ENCODE assay signal across 8 mouse cellular contexts in the genomic region with DNA sequence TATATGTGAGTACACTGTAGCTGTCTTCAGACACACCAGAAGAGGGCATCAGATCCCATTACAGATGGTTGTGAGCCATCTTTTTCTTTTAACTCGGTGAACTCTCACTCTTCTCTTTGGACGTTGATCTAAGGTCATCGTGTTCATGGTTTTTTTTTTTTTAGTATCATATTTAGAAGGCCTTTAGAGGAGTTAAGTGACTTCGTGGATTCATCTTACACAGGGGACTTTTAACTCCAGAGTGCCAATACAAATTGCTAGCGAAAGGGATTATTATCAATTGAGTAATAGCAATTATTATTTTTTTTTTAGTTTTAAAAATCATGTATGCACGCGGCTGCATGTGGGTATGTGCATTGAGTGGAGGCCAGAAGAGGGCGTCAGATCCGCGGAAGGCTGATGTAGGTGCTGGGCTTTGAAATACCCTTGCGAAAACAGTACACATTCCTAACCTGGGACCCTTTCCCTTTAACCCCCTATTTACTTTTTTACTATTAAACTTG. TPM values are rescaled to one million over a fixed set of nuclear protein-coding genes. Genes with fewer than 3 reads are reported as not detected.
DNase-seq lines count a peak whose midpoint lies in the region; ATAC-seq and TF ChIP-seq lines count a peak whose summit lies in the region.

No protein-coding gene starts in this region.

- intact Hi-C loops in left cerebral cortex, adult 2 months (cut with DNase I): loop anchor here (1.0 to 5.0 kb wide), 5 partner anchors 22 to 551 kb away; a partner anchor contains a TSS

- no peak for TF ChIP-seq POLR2A in small intestine, adult 2 months (IDR thresholded peaks at IDR 0.05; ENCODE audit: low read depth, low read length)

- TF ChIP-seq EP300 in lung, postnatal 0 days (IDR thresholded peaks at IDR 0.05): no peak

- peak overlapping the region; percentile 73 for H3K4me3 ChIP-seq in left cerebral cortex, adult 2 months
- peak overlapping the region; percentile 66 for H3K4me3 ChIP-seq in forebrain, embryonic 15.5 days
- H3K4me3 ChIP-seq in kidney, embryonic 14.5 days (ENCODE audit: low read length): peak overlapping the region; percentile 61
- peak overlapping the region; percentile 52 for H3K4me3 ChIP-seq in lung, postnatal 0 days (ENCODE audit: low read depth, low read length)
- peak overlapping the region; percentile 77; the same call in 1 of the 2 replicates for H3K4me3 ChIP-seq in small intestine, adult 2 months (ENCODE audit: low read depth, low read length)

- 3% methylated on average over 11 of the region's 11 CpGs for WGBS in forebrain, embryonic 15.5 days
- WGBS in kidney, embryonic 14.5 days: 4% methylated on average over 11 of the region's 11 CpGs
- WGBS in lung, postnatal 0 days: 4% methylated on average over 11 of the region's 11 CpGs
- 2% methylated on average over 11 of the region's 11 CpGs for WGBS in small intestine, adult 2 months

- peak overlapping the region; percentile 57 for H3K4me2 ChIP-seq in forebrain, embryonic 15.5 days (replicated peaks)
- peak overlapping the region; percentile 54 for H3K4me2 ChIP-seq in kidney, embryonic 14.5 days (replicated peaks; ENCODE audit: low read depth, low read length)
- H3K4me2 ChIP-seq in lung, postnatal 0 days (replicated peaks; ENCODE audit: low read depth, low read length): peak overlapping the region; percentile 64

- no peaks in the 10 kb centered on the region for H3K9me3 ChIP-seq in forebrain, embryonic 15.5 days
- no peaks in the 10 kb centered on the region for H3K9me3 ChIP-seq in kidney, embryonic 14.5 days (ENCODE audit: control insufficient read depth, low read length)
- H3K9me3 ChIP-seq in lung, postnatal 0 days (ENCODE audit: low read length): no peaks in the 10 kb centered on the region

- no peaks in the 10 kb centered on the region for H3K27me3 ChIP-seq in forebrain, embryonic 15.5 days
- no peaks in the 10 kb centered on the region for H3K27me3 ChIP-seq in kidney, embryonic 14.5 days (ENCODE audit: control insufficient read depth, insufficient read depth, low read length)
- no peaks in the 10 kb centered on the region for H3K27me3 ChIP-seq in lung, postnatal 0 days (replicated peaks; ENCODE audit: insufficient read depth, low read length)
- H3K27me3 ChIP-seq in small intestine, adult 2 months (ENCODE audit: control insufficient read depth, insufficient read depth, low read length): no peaks in the 10 kb centered on the region

- DNase-seq in left cerebral cortex, adult 2 months (ENCODE audit: extremely low spot score in 1 of 2, low spot score in 2 of 2): peak; percentile 24 to 27
- DNase-seq in left cerebral cortex, adult 8-10 months (ENCODE audit: low spot score in 2 of 2): no peak
- DNase-seq in brain, adult 2 months (ENCODE audit: low read depth, low spot score): peak; percentile 73
- no peak for DNase-seq in lung, postnatal 0 days (ENCODE audit: low spot score)
- DNase-seq in Muller cell, postnatal 12 days (ENCODE audit: inconsistent ontology term): no peak

- peaks cover 10% of the 10 kb centered on the region for H3K4me1 ChIP-seq in forebrain, embryonic 15.5 days
- H3K4me1 ChIP-seq in kidney, embryonic 14.5 days (ENCODE audit: control insufficient read depth, insufficient read depth, low read length): no peaks in the 10 kb centered on the region
- no peaks in the 10 kb centered on the region for H3K4me1 ChIP-seq in lung, postnatal 0 days (ENCODE audit: insufficient read depth, low read depth, low read length)
- peaks cover 2% of the 10 kb centered on the region; the same call in 1 of the 2 replicates for H3K4me1 ChIP-seq in small intestine, adult 2 months (ENCODE audit: control insufficient read depth, insufficient read depth, insufficient read length, low read length)

- H3K36me3 ChIP-seq in forebrain, embryonic 15.5 days: no peaks in the 10 kb centered on the region; the same call in 1 of the 2 replicates
- peaks cover 7% of the 10 kb centered on the region; the same call in 1 of the 2 replicates for H3K36me3 ChIP-seq in kidney, embryonic 14.5 days (ENCODE audit: control insufficient read depth, insufficient read depth, low read length)
- no peaks in the 10 kb centered on the region for H3K36me3 ChIP-seq in lung, postnatal 0 days (ENCODE audit: insufficient read depth, low read length)
- H3K36me3 ChIP-seq in small intestine, adult 2 months (ENCODE audit: control insufficient read depth, insufficient read depth, low read length): no peaks in the 10 kb centered on the region

- peak; percentile 86 for ATAC-seq in forebrain, embryonic 15.5 days (replicated peaks)
- peak; percentile 84 for ATAC-seq in kidney, embryonic 14.5 days (ENCODE audit: low FRiP score, low TSS enrichment)
- ATAC-seq in lung, postnatal 0 days: peak; percentile 65

- peak overlapping the region; percentile 84 for H3K27ac ChIP-seq in left cerebral cortex, adult 2 months
- peak overlapping the region; percentile 96 for H3K27ac ChIP-seq in forebrain, embryonic 15.5 days (replicated peaks)
- peak overlapping the region; percentile 77 for H3K27ac ChIP-seq in kidney, embryonic 14.5 days (ENCODE audit: low read depth, low read length)
- no peak overlapping the region for H3K27ac ChIP-seq in lung, postnatal 0 days (ENCODE audit: low read length)
- H3K27ac ChIP-seq in small intestine, adult 2 months (ENCODE audit: insufficient read depth, low read depth, low read length): no peak overlapping the region

- H3K9ac ChIP-seq in forebrain, embryonic 15.5 days (replicated peaks): peak overlapping the region; percentile 76
- H3K9ac ChIP-seq in kidney, embryonic 14.5 days (ENCODE audit: low read depth, low read length): peak overlapping the region; percentile 78; the same call in 1 of the 2 replicates
- 0 out of 2 replicates have a peak overlapping the region, but pooled peaks have one; percentile 36 for H3K9ac ChIP-seq in lung, postnatal 0 days (replicated peaks; ENCODE audit: low read depth)

- TF ChIP-seq CTCF in left cerebral cortex, adult 2 months (IDR thresholded peaks at IDR 0.05): peak; percentile 48
- peak; percentile 59 for TF ChIP-seq CTCF in lung, postnatal 0 days (IDR thresholded peaks at IDR 0.05)
- peak; percentile 66; the same call in 1 of the 2 replicates for TF ChIP-seq CTCF in small intestine, adult 2 months (IDR thresholded peaks at IDR 0.05; ENCODE audit: extremely low read depth, insufficient read length, insufficient replicate concordance, low read depth, low read length)

RNA-seq across cellular contexts. Expression of a gene that starts 0.5 kb away (rescaled TPM):
- 10 to 100 TPM; 16.9 to 18.2 TPM for total RNA-seq in left cerebral cortex, adult 2 months (2021)
- total RNA-seq in left cerebral cortex, adult 8-10 months (2022): 10 to 100 TPM; 19.3 to 22.2 (median 19.4) TPM
- polyA plus RNA-seq in forebrain, embryonic 15.5 days (2015; fragmentation: Nextera tagmentation; extraction: Ambion mirVana): 27.3 and 28.1 TPM in 2 replicates
- polyA plus RNA-seq in kidney, embryonic 14.5 days (2014; fragmentation: Nextera tagmentation; extraction: Ambion mirVana): 59.5 and 72.0 TPM in 2 replicates
- polyA plus RNA-seq in lung, postnatal 0 days (2015; fragmentation: Nextera tagmentation; extraction: Ambion mirVana): 10.3 and 11.3 TPM in 2 replicates
- 0.23 and 0.57 TPM in 2 replicates for polyA plus RNA-seq in small intestine, adult 2 months (2012; rRNA removed)

RNA-seq across cellular contexts. Expression of a gene that starts 22.6 kb away (rescaled TPM):
- 10 to 100 TPM; 17.7 to 19.4 TPM for total RNA-seq in left cerebral cortex, adult 2 months (2021)
- total RNA-seq in left cerebral cortex, adult 8-10 months (2022): 10 to 100 TPM; 13.4 to 16.3 (median 14.8) TPM
- polyA plus RNA-seq in forebrain, embryonic 15.5 days (2015; fragmentation: Nextera tagmentation; extraction: Ambion mirVana): 32.8 and 34.0 TPM in 2 replicates
- polyA plus RNA-seq in kidney, embryonic 14.5 days (2014; fragmentation: Nextera tagmentation; extraction: Ambion mirVana): 1.8 and 3.3 TPM in 2 replicates
- polyA plus RNA-seq in lung, postnatal 0 days (2015; fragmentation: Nextera tagmentation; extraction: Ambion mirVana): 0.07 and 0.10 TPM in 2 replicates
- 0.04 TPM in 1 of 2 replicates, not detected in the other for polyA plus RNA-seq in small intestine, adult 2 months (2012; rRNA removed)

RNA-seq across cellular contexts. Expression of a gene that starts 22.6 kb away (rescaled TPM):
- 1 to 10 TPM; 4.8 to 5.6 TPM for total RNA-seq in left cerebral cortex, adult 2 months (2021)
- 1 to 10 TPM; 6.0 to 9.5 (median 6.2) TPM for total RNA-seq in left cerebral cortex, adult 8-10 months (2022)
- 9.1 and 12.8 TPM in 2 replicates for polyA plus RNA-seq in forebrain, embryonic 15.5 days (2015; fragmentation: Nextera tagmentation; extraction: Ambion mirVana)
- polyA plus RNA-seq in kidney, embryonic 14.5 days (2014; fragmentation: Nextera tagmentation; extraction: Ambion mirVana): 43.3 and 46.0 TPM in 2 replicates
- polyA plus RNA-seq in lung, postnatal 0 days (2015; fragmentation: Nextera tagmentation; extraction: Ambion mirVana): 11.1 and 12.0 TPM in 2 replicates
- 2.9 and 3.1 TPM in 2 replicates for polyA plus RNA-seq in small intestine, adult 2 months (2012; rRNA removed)

Comparison
In these comparisons a context has a peak if more than half of its experiments do, and no peak if none do; other contexts are left out.
1. DNase-seq: peak in left cerebral cortex, adult 2 months (2 of 2) and brain, adult 2 months (single experiment); none in left cerebral cortex, adult 8-10 months (0 of 2), lung, postnatal 0 days (single experiment) and Muller cell, postnatal 12 days (single experiment).
2. H3K27ac ChIP-seq: peak in left cerebral cortex, adult 2 months (single experiment), forebrain, embryonic 15.5 days (single experiment) and kidney, embryonic 14.5 days (single experiment); none in lung, postnatal 0 days (single experiment) and small intestine, adult 2 months (single experiment).
3. Peak in every context shown above with its lines, with median percentiles within 50 percentile points of each other: H3K4me3 ChIP-seq, CTCF ChIP-seq, ATAC-seq, H3K4me2 ChIP-seq and H3K9ac ChIP-seq.